Mouse (Mus musculus) NIH3T3 (cell line): ENCODE measurements at regions not wholly inside any gene's neighbourhood (a gene's known extent, or its start where the extent isn't known, plus 50 kb on each side); places are given as distances from the start of the nearest gene placed in this dataset.
A peak's percentile ranks its signal among the peaks of the same experiment; 100 is the strongest.

Source experiments
- DNase-seq: peaks from one replicate; pipeline ENCODE4 v3.0.0-alpha.2; 2012; ENCODE audit warnings: low read depth

DNA sequence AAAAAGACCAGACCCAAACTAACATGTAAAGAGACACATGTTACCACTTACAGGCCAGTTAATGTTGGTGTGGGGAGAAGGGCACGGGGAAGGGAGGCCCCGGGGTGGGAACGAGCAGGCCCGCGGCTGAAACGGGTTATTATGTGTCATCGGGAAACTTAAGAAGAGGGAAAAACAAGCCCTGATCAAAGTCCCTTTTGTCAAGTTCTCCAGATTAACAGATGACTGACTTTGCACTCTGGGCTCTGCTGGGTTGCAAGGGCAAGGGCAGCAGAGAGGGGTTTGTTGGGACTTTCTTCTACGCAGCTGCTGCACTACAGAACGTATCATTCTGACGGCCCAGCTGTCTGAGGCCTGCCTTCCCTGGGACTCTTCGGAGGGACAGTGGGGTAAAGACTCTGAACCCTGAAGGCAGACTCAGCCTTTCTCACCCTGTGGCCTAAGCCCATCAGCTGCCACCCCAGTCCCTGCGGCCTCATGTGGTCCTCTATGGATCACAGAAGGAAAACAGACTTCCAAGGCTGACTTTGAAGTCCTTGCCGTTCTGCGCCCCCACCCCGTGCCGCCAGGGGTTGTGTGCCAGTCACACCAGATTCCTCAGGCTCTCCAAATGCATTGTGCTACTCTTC, 240.7 kb downstream of the Rplp1 start:
- DNase-seq: no peak

DNA sequence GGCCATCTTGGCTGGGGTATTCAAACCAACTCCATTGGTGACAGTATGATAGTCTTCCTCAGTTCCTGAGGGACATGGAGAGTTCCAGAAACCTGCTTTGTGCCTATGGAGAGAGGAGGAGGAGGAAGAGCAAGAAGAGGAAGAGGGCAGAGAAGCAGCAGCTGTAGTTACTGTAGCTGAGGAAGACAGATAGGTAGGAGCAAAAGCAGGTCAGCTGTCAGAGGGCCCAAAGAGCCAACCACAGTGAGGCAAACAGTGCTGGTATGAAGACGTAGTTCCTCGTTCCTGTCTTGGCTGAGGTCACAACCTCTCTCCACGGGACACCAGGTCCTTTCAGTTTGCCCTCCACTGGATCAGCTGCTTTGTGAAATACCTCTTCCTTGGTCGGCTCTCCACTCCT, 243.4 kb downstream of the Rplp1 start:
- no peak for DNase-seq

DNA sequence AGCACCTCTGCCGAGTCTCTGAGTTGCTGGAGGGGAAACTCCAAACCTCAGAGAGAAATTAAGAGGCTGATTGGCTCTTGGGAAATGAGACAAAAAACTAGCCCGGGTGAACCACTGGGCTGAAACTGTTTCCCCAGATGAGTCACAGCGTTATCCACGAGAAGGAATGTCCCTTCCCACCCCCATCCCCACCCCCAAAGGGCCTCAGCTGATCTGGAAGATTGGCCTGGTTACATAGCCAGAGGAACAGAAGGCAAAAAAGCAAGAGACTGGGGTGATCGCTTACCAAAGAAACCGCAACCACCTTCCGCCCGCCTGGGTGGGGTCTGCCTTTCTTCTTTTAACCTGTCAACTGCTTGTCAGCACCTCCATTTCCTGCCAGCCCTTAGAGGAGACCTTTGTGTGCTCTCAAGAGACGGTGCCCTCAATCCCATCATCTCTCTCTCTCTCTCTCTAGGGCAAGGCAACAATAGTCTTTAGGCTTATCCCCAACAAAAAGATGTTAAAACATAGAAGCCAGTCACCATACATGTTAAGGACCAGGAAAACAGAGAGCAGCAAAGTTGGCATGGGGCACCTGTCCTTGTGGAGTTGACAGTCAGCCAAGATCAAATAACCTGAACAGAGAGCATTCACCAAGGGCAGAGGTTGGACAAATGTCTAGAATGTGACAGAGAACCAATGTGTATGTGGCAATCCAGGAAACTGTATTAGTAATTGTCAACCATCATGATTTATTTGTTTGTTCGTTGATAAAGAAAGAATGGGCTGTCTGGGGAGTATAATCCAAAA, 244.4 kb downstream of the Rplp1 start:
- DNase-seq: peak; percentile 82

DNA sequence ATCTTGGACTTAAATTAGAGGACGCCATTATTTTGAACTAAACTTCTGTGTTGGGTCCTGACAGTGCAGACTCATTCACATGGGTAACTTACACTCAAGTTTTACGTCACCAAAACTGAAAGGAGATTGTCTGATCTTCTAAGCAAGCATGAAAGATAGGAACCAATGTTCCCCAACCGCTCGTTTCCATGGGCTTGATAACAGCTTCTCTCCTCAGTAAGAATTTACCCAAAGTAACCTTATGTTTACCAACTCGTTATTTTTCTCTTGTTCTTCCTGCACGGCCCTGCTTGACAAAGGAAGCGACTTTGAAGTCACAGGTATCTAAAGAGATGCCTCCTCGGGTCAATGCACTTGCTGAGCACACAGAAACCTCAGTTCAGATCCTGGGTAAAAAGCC, 245.6 kb downstream of the Rplp1 start:
- DNase-seq: no peak

DNA sequence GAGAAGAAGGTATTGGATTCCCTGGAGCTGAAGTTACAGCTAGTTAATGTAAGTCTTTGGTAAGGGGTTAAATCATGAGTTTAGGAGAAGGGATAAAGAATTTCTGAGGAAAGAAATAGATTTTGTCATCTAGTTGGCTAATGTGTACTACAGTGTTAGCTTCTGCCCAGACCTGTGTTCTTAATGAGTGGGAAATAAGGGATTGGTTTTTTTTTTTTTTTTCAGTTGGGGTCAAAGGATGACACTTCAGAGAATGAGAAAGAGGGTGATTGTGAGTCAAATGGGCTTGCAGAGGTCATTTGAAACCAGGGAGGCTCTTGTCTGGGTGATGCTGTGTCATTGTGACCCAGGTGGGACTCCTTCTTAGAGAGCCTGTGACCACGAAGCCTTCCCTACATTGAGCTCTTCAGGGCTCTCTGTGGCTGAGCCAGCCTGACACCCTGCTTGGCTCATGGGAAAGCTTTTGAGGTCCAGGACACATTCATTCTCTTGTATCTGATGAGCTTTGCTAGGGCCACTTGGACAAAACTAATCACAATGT, 246.1 kb downstream of the Rplp1 start:
- no peak for DNase-seq

DNA sequence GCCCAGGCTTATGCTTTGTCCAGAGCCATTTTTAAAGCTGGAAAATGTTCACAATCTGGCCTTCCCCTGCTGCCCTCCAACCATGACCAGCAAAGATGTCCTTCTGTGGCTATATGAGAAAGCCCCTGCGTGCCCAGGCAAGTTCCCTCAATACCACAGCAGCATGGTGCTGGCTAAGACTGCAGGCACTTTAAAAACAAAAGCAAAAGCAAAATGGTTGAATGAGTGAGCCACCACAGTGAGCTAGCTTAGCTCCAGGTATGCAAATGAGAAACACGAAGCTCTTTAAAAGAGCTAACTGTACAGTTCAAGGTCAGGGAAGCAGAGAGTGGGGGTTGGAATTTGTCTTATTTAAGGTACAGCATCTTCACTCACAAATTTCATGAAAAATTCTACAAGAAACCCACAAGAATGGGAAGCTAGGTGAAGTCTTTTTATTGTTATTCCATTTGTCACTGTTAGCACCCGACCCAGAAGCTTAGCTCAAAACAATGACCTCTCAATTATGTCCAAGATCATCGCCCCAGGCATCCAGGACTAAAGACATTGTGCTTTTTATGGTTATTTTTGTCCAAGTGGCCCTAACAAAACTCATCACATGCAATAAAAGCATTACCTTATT, 246.8 kb downstream of the Rplp1 start:
- DNase-seq: no peak

DNA sequence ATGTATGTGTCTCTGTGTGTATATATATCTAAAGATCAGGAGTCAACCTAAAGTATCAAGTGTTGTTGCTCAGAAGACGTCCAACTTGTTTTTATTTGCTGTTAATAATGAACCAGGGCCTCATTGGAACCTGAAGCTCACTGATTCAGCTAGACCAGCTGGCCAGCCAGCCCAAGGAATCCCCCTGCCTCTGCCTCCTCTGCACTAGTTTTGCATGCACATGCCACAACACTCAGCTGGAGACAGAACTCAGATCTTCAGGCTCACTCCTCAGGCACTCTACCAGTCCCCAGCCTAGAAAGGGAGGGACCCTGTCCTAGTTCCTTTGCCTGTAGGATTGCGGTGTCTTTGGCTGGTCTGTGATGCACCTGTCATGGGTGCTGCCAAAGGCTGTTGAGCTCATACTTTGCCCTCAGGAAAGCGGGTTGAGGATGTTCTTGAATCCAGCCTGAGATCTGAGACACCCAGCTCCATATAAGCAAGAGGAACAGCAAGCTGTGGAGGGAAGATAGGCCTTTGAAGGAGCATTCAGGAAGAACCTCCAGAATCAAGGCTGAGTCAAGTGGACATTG, 247.5 kb downstream of the Rplp1 start:
- DNase-seq: no peak

DNA sequence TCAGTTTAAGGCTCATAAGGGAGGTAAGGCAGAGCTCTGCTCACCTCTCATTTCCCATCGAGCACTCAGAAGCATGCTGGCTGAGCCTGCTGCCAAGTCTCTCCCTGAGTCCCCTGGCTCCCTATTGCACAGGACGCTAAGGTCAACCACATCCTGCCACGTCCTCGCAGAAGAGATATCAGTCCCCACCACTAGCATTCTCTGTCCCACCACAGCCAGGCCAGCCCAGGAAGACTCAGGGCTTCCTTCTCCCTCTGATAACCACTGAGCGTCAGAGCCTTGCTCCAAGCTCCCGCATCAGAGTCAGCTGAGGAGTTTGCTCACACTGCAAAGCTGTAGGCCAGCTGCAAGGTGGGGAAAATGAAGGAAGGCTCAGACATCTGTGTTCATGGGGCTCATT, 248.2 kb downstream of the Rplp1 start:
- DNase-seq: no peak

DNA sequence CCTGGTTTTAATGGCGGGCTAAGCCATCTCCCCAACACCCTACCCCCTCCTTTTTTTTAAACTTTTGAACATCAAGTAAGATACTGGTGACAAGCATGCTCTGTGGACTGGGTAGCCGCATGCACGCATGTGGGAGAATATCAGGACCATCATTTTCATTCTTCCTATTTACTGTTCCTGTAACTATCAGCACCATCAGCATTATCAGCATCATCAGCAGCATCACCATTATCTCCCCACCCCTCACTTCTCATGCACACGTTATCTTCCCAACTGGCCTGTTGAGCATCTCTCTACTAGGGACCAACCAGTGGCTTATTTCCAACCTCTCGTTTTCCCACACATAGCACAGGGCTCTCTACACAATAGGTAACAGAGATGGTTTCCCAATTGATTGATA, 249.1 kb downstream of the Rplp1 start:
- DNase-seq: no peak

DNA sequence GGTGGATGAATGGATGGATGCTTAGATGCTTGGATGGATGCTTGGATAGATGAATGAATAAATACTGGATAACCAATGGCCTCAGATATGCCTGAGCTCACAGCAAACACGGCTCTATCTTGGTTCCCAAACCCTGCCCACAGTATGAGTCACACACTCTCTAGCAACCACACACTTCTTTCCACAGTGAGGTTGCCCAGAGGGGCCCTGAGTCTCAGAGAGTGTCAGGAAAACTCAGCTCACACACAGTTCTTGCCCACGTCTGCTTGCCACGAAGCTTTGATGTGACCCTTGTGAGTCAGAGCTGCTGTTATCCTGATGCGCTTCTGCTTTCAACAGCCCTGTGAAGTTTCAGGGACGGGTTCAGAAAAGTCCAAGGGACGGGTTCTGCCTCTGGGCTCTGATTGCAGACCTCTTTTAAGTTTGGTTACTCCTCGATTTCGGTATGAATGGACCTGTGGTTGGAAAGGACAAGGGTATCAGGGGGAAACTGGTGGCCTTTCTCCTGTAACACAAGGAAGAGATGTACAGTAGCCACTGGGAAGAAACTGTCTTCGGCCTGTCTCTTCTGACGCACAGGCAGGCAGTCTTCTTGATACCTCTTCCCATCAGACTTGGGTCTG, 250.2 kb downstream of the Rplp1 start:
- DNase-seq: peak; percentile 14

DNA sequence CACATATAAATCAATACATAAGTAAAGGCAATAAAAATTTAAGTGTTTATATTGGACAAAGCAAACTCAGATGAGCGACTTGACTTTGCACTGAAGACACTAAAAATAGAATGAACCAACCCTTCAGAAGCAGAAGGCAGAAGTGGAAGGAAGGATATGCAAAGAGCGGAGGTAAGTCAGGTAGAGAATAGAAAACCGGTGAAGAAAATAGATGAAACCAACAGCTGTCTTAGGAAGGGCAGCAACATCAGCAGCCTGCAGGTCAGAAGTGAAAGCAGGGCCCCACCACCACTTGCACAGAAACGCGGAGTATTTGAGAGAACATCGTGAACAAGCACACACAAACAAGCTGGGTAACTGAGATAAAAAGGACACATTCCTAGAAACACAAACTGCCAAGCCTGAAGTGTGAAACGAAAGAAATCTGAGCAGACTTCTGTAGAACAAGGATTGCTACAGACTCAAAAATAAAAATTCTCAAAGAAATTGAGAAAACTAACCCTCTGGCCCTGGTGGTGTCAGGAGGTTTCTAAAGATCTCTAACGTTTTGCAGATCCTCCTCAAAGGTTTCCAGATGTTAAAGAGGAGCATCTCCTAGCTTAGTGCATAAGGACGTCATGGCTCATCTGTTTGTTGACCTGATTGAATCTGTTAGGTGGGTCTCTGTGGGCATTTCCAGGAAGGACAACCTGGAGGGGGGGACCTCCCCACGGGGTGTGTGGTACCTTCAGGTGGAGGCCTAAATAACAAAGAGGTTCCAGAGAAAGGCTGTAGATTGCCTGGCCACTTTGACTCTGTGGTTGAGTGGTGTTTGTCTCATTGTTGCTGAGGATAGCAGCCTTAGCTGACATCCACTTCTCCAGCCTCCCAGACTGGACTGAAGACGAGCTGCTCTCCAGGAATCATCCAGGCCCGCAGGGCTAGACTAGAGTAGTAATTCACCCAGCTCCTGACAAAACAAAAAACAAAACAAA, 252.0 kb downstream of the Rplp1 start:
- DNase-seq: no peak

DNA sequence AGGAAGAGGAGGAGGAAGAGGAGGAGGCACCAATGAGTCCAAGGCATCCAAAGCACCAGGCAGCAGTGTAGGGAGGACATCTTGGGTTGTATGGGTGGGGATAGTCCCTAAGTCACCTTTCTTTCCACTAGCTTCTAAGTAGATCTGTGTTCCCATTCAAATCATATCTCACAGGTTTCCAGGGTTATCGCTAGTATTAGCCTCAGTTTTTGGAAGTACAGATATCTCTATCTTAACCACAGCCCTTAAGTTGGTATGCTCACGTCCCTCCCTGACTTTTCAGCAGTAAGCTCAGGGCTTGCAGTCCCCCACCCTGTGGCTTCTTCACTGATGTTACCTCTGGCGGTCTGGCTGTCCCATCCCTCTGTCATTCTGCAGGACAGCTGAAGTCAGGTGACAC, 254.2 kb downstream of the Rplp1 start:
- no peak for DNase-seq

DNA sequence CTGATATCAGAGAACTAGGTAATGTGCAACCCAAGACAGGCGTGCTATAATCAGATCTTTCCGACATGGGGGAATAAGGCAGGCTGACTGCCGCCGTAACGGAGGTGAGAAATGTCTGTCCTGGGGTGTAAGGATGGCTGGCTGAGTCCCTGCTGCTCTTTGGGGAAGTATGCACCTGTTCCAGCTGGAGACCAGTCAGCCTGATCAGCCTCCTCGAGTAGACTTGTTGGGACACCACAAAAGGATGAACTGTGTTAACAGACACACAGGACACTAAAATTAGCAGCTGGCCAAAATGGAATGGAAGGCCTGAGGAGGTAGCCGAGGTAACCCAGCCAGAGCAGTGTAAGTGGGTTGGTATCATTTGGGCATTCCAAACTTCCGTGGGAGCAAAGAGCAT, 256.3 kb downstream of the Rplp1 start:
- DNase-seq: no peak

DNA sequence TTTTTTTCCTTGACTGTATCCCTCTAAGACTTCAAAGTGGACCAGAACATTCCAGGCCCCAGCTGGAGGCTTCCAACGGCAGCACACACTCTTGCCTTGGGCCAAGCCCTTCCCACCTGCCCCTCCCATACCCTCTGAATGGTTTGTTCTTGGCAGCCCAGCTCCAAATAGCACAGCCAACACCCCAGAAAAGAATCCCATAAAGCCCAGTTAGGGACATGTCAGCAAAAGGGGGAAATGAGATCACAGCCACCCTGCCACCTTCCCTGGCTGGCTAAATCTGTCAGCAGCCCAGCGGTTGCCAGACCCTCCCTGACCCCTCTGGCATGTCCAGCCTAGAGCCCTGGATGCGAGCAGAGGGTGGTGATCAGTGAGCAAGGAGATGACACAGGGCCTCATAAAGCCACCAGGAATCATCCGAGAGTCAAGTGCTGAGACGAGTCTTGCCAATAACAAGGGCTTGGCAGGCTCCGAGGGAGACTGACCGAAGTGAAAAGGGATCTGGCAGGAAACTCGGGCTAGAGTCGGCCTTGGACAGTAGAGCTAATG, 258.8 kb downstream of the Rplp1 start:
- peak; percentile 11 for DNase-seq

DNA sequence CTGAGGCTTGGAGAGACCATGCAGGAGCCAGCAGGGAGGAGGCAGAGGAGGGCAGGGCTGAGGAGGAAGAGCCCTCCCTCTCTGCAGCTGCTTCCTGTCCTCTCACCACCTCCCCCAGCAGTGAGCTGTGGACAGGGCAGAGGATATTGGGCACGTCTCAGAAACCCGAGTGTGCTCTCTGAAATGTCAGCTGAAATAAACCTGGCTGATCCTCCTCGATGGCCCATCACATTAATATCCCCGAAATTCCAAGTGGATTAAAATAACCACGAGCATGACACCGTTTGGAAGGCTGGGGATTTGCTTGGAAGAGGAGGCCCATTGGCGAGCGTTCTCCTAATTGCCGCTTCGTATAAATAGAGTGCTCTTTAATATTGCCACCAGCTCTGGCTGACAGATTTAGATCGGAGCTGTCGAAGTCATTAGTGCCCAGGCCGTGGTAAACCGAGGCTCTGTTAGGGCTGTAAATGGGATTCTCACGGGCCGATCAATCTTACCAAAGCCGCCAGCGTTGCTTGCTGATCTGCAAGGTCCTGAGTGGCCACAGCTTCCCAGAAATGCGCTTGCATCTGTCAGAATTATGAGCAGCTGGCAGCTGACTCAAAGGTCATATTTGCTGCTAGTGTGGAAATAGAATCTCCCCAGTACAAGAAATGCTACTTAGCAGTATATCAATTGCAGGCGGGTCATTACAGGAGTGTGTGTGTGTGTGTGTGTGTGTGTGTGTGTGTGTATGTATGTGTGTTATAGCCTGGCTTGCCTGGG, 268.5 kb downstream of the Rplp1 start:
- DNase-seq: no peak

DNA sequence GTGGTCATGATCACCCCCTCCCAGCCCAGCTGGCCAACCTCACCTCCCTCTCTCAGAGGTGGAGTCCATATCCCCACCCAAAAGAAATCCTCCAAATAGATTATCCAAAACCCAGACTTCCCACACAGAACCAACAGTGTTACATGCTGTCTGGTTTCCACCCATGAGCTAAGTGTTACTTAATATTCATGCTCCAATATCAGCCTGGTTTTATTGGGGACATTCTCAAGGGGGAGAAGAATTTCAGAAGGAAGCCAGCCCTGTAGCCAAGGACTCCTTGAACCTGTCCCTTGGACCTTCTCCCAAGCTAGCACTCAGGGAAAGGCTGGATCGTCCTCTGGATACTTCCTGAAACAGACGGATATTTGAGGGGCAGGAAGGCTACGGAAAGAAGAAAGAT, 268.6 kb downstream of the Tle3 start:
- no peak for DNase-seq

DNA sequence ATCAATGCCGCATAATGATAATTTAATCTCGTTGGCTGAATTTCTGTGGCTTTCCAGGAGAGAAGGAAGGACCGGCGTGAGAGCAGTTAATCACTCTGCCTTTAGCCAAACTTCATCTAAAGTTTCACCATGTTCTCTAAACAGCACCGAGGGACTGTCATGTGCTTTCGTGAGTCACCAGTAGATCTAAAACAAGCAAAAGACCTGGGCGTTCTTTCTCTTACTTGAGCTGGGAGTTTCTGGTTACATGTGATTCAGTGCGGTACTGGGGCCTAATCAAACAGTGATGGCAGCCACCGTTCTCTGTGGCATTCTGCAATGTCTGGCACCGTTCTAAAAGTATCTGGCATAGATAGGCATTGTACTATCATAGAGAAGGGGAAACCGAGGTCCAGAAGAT, 266.7 kb downstream of the Tle3 start:
- DNase-seq: no peak

DNA sequence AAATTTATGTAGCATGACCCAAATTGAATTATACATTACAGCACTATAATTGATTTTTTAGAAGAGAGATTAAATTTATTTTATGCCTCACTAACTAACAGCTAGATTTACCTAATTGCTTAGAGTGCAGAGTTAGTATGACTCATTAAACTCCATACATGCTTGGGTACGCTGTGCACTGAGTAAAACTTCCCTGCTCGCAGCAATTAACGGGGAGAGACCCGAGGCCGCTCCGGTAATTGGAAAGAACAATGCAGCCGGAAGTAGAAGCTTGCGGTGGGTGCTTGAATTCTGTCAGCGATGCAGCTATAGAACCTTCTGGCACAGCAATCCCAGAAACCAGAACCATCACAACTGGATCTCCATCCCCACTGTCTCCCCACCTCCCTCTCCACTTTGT, 261.8 kb downstream of the Tle3 start:
- DNase-seq: no peak

DNA sequence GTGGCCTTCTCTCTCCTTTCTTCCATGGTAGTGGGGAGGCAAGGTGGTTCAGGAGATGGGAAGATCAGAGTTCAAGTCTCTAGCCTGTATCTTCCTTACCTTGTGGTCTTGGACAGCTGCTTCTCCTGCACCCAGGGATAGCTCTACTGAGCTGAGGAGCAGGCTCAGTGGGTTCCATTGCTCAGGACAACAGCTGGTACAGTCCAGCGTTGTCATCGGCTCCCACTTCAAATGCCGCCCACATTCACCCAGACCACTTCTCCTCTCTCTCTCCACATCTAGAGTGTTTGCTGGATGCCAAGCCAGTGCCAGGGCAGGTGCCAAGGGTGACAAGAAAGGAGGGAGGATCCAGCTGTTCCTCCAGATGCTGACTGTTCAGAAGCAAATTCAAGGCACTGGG, 260.4 kb downstream of the Tle3 start:
- no peak for DNase-seq

DNA sequence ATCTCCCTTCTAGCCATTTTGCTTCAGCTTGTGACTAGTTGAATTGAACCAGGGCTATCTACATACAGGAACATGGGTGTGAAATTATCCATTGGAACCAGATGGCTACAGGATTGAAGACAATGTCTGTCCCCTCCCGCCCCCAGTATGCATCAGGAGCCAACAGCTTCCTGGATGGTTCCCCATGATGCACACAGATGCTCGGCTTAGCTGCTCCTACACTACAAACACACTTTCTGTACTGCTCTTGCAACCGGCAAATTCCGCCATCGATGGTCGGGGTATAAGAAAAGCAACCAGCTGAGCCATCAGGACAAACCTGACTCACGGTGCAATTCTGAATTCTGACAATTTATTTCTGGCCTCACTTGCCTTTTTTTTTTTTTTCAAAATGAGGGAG, 258.9 kb downstream of the Tle3 start:
- DNase-seq: no peak
